Mouse (Mus musculus) cerebellum, adult 2 months (tissue): ENCODE measurements around the gene Shc4.

Experiments used
- CTCF ChIP-seq: fragments of 200-500 bp; IDR thresholded peaks from 2 replicates; pipeline ENCODE4 v1.5.1; 2011; ENCODE audit warnings: low read depth, mild to moderate bottlenecking, control low read depth, low read length, moderate library complexity, borderline replicate concordance; ENCODE audit not compliant: insufficient read depth
- POLR2A ChIP-seq: fragments of 200-500 bp; IDR thresholded peaks from 2 replicates; pipeline ENCODE4 v1.6.1; 2011; ENCODE audit warnings: low read length, control low read depth, borderline replicate concordance; ENCODE audit not compliant: insufficient read depth

- TF ChIP-seq CTCF = no peak
- no peak for TF ChIP-seq POLR2A
These were observed 142.9 kb downstream of the Shc4 start for GRCm38 (mm10) chr2:125581081-125581480.
